Mouse (Mus musculus) kidney, embryonic 15.5 days (tissue): ENCODE data around the gene Eif2ak2. TPM values are rescaled to one million over a fixed set of nuclear protein-coding genes. Genes with fewer than 3 reads are reported as not detected.

Experiments
- ATAC-seq: fragments of 200-750 bp; cut with Nextera tagmentation; replicated peaks from 2 replicates; pipeline ENCODE4 v1.8.0; 2017; ENCODE audit warnings: moderate TSS enrichment; ENCODE audit not compliant: low FRiP score
- H3K27ac ChIP-seq: fragments of 300-500 bp; sonication (generic); 2 replicates; pipeline ENCODE4 v1.5.1; 2015; ENCODE audit warnings: mild to moderate bottlenecking, inconsistent platforms
- H3K27me3 ChIP-seq: fragments of 300-500 bp; sonication (generic); 2 replicates; pipeline ENCODE4 v1.6.1; 2015; ENCODE audit warnings: inconsistent platforms
- H3K36me3 ChIP-seq: fragments of 300-500 bp; sonication (generic); 2 replicates; pipeline ENCODE4 v1.6.1; 2015; ENCODE audit warnings: inconsistent platforms
- H3K4me1 ChIP-seq: fragments of 300-500 bp; sonication (generic); 2 replicates; pipeline ENCODE4 v1.6.1; 2015; ENCODE audit warnings: inconsistent platforms
- H3K4me2 ChIP-seq: fragments of 300-500 bp; sonication (generic); 2 replicates; pipeline ENCODE4 v1.6.1; 2015; ENCODE audit warnings: moderate library complexity, mild to moderate bottlenecking, inconsistent platforms
- H3K4me3 ChIP-seq: fragments of 300-500 bp; sonication (generic); replicated peaks from 2 replicates; pipeline ENCODE4 v1.5.1; 2015; ENCODE audit warnings: mild to moderate bottlenecking, inconsistent platforms
- H3K9ac ChIP-seq: fragments of 300-500 bp; sonication (generic); 2 replicates; pipeline ENCODE4 v1.6.1; 2015; ENCODE audit warnings: mild to moderate bottlenecking, inconsistent platforms
- H3K9me3 ChIP-seq: fragments of 300-500 bp; sonication (generic); replicated peaks from 2 replicates; pipeline ENCODE4 v1.6.1; 2016; ENCODE audit warnings: inconsistent platforms
- WGBS: fragments of 180-500 bp; shearing (Covaris S2); methylation state at CpG from one replicate; pipeline ENCODE4 v1.1.7; 2015; ENCODE audit warnings: mixed read lengths; 5-methylcytosine and 5-hydroxymethylcytosine counted together
- polyA plus RNA-seq: library from polyadenylated mRNA; unstranded; fragments of >200 nt; fragmentation: Nextera tagmentation; extraction: Ambion mirVana; gene quantifications from 2 replicates; pipeline ENCODE4 v1.2.1, GENCODE M21; 2015

The Eif2ak2 gene
- polyA plus RNA-seq, 1 experiment from 2014 or later = 11.6 TPM

DNA sequence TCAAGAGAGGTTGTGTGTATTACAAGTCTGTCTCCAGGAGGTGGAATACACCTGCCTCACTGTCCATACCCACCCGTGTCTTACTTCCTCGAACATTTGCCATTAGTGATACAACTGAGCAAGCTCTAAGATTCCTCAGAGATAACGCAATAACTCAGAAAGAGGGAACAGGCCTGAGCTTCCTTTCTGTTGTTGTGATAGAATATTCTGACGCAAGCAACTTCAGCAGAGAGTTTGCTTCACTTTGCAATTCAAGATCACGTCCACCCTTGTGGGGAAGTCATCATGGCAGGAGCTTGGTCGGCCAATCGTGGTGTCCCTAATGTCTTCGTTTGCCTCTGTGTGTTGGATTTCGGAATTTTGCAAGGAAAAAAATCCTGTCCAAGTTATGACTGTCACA, 8.6 kb upstream of the Eif2ak2 start:
- no peak overlapping the region for H3K27ac ChIP-seq
- no peaks in the 10 kb centered on the region for H3K36me3 ChIP-seq
- no peaks in the 10 kb centered on the region for H3K4me1 ChIP-seq
- no peaks in the 10 kb centered on the region for H3K9me3 ChIP-seq
- no peak overlapping the region for H3K4me3 ChIP-seq
- H3K27me3 ChIP-seq = no peaks in the 10 kb centered on the region
- no peak overlapping the region for H3K4me2 ChIP-seq
- H3K9ac ChIP-seq = no peak overlapping the region
- ATAC-seq = no peak
- 82% methylated on average over 9 of the region's 9 CpGs for whole genome bisulfite sequencing

DNA sequence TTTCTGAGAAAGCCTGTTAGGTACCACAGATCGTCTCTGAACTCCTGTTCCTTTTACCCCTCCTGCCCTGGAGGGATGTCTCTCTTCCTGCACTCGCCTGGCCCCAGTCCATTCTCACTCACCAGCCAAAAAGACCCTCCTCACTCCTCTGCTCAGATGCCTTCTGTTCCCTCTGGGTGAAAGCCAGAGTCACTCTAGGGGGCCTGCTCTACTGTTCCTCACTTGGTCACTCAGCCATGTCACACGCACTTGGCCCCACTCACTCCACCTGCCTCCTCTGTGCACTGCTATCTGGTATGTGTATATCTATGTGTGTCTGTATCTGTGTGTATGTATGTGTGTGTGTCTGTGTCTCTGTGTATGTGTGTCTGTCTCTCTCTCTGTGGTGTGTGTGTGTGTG, 6.8 kb upstream of the Eif2ak2 start:
- no peaks in the 10 kb centered on the region for H3K9me3 ChIP-seq
- WGBS = 57% methylated on average over 3 of the region's 3 CpGs
- H3K4me1 ChIP-seq = no peaks in the 10 kb centered on the region
- H3K27ac ChIP-seq = no peak overlapping the region
- H3K4me2 ChIP-seq = no peak overlapping the region
- H3K27me3 ChIP-seq = no peaks in the 10 kb centered on the region
- no peaks in the 10 kb centered on the region for H3K36me3 ChIP-seq
- no peak overlapping the region for H3K9ac ChIP-seq
- H3K4me3 ChIP-seq = no peak overlapping the region
- no peak for ATAC-seq

DNA sequence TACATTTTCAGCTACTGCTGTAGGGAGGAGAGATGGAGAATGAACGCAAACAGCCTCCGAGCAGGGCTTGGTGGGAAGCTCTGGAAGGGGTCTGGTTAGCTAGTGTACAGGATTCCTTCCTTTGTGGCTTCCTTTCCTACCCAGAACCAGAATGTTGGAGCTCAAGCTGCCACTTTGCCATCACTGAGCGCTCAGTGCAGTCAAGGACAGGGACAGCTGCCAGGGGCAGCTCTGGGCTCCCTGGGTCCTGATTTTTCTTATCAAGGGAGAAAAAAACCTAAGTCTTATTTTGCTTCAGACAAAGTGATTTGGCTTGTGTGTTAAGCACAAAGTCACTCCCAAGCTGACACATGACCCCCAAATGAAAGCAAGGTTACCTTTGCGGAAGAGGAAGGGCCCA, 6.2 kb upstream of the Eif2ak2 start:
- Histone ChIP-seq H3K9me3 (no peaks in the 10 kb centered on the region), H3K4me1 (no peaks in the 10 kb centered on the region), H3K4me2 (no peak overlapping the region), H3K36me3 (no peaks in the 10 kb centered on the region), H3K27me3 (no peaks in the 10 kb centered on the region), H3K9ac (no peak overlapping the region), H3K27ac (no peak overlapping the region), H3K4me3 (no peak overlapping the region)
- 90% methylated on average over 4 of the region's 4 CpGs for WGBS
- ATAC-seq = no peak

GRCm38 (mm10) chr17:78885286-78886065, 3.1 kb upstream of the Eif2ak2 start:
- Histone ChIP-seq H3K36me3 (no peaks in the 10 kb centered on the region), H3K4me3 (no peak overlapping the region), H3K9me3 (no peaks in the 10 kb centered on the region), H3K27ac (no peak overlapping the region), H3K4me1 (peaks cover 15% of the 10 kb centered on the region), H3K9ac (no peak overlapping the region), H3K4me2 (no peak overlapping the region), H3K27me3 (no peaks in the 10 kb centered on the region)
- 83% methylated on average over 5 of the region's 5 CpGs for WGBS
- ATAC-seq = no peak

GRCm38 (mm10) chr17:78883291-78883690, 918 bp upstream of the Eif2ak2 start:
- H3K9ac ChIP-seq = no peak overlapping the region
- ATAC-seq = no peak
- H3K36me3 ChIP-seq = no peaks in the 10 kb centered on the region; the same call in 1 of the 2 replicates
- WGBS = 90% methylated on average over 4 of the region's 4 CpGs
- H3K27ac ChIP-seq = no peak overlapping the region
- no peak overlapping the region for H3K4me2 ChIP-seq
- H3K27me3 ChIP-seq = no peaks in the 10 kb centered on the region
- no peak overlapping the region for H3K4me3 ChIP-seq
- no peaks in the 10 kb centered on the region for H3K9me3 ChIP-seq
- peaks cover 15% of the 10 kb centered on the region for H3K4me1 ChIP-seq

DNA sequence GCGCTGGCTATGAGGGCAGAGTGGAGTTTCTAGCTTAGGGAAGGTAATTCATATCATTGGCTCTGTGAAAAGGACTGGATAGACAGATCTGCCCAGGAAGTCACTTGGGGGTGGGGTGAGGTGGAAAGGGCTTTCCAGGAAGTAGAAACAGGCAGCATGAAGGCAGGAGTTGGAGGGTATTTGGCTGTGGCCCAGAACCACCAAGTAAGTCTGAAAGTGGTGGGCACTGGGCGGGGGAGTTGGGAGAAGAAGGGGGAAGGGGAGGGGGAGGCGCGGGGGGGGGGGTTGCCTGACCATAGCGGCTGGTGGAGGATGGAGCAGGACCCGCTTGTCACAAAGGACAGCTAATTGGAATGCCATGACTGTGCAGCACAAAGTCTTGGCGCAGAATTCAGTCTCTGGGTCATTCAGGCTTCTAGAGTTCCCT, 482 bp downstream of the Eif2ak2 start:
- peak overlapping the region; percentile 65 for H3K9ac ChIP-seq
- no peaks in the 10 kb centered on the region for H3K9me3 ChIP-seq
- peak; percentile 74 for ATAC-seq
- H3K36me3 ChIP-seq = peaks cover 12% of the 10 kb centered on the region; the same call in 1 of the 2 replicates
- H3K4me2 ChIP-seq = peak overlapping the region; percentile 74
- no peaks in the 10 kb centered on the region for H3K27me3 ChIP-seq
- peak overlapping the region; percentile 72 for H3K4me3 ChIP-seq
- H3K4me1 ChIP-seq = peaks cover 15% of the 10 kb centered on the region
- peak overlapping the region; percentile 89 for H3K27ac ChIP-seq
- WGBS = 11% methylated on average over 6 of the region's 7 CpGs

DNA sequence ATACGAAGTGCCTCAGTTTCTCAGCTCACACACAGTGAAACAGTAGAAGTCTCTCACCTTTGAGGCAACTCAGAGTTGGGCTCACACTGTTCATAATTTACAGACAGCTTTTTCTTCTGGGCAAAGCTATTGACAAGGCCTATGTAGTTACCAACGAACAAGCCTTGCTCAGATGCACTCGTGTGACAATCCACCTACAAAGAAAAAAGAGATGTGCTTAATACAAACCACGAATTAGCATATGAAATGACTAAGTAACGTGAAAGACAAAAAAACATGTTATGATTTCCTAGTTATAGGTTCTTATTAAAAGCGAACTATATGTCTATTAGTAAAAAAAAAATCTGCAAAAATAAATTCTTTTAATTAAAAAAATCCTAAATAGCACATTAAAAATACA, 8.5 kb downstream of the Eif2ak2 start:
- Histone ChIP-seq H3K4me3 (no peak overlapping the region), H3K4me1 (no peaks in the 10 kb centered on the region), H3K4me2 (no peak overlapping the region), H3K27ac (no peak overlapping the region), H3K36me3 (peaks cover 50% of the 10 kb centered on the region), H3K9ac (no peak overlapping the region), H3K27me3 (no peaks in the 10 kb centered on the region), H3K9me3 (no peaks in the 10 kb centered on the region)
- ATAC-seq = no peak
- 93% methylated on average over 6 of the region's 6 CpGs for WGBS

GRCm38 (mm10) chr17:78856243-78856642, 26.1 kb downstream of the Eif2ak2 start:
- 87% methylated on average over 10 of the region's 10 CpGs for WGBS
- H3K36me3 ChIP-seq = peaks cover 66% of the 10 kb centered on the region
- no peaks in the 10 kb centered on the region for H3K27me3 ChIP-seq
- H3K9ac ChIP-seq = no peak overlapping the region
- H3K9me3 ChIP-seq = no peaks in the 10 kb centered on the region
- no peak overlapping the region for H3K27ac ChIP-seq
- H3K4me2 ChIP-seq = no peak overlapping the region
- no peaks in the 10 kb centered on the region for H3K4me1 ChIP-seq
- ATAC-seq = no peak
- no peak overlapping the region for H3K4me3 ChIP-seq

DNA sequence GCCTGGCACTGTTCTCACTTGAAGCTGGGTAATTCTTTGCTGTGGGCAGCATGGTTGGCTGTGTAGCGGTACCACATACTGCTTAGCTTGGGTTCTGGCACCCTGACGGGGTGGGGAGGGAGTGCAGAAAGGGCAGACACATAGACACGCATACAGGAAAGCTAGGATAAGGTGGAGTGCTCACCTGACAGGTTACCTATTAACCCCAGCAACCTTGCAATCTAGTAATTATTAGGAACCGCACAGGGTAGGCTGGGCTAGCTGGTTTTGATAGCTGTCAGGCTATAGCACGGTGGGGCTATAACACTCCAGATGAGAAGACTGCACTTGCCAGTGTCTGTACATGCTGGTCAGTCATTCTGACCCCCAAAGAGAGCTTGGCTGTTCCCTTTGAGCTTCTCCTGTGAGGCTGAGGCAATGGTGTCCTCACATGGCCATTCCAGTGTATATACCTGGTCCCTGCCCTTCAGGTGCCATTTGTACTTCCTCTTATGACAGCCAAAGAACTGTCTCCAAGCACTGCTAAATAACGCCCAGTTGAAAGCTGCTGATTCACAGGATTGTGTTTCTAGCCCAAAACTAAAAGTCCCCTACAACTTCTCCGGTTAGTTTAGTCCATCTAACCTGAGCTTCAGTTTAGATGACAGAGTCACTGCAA, 40.0 kb downstream of the Eif2ak2 start:
- WGBS = 92% methylated on average over 7 of the region's 7 CpGs
- no peak overlapping the region for H3K4me2 ChIP-seq
- ATAC-seq = no peak
- no peak overlapping the region for H3K27ac ChIP-seq
- no peak overlapping the region for H3K4me3 ChIP-seq
- peaks cover 78% of the 10 kb centered on the region for H3K36me3 ChIP-seq
- H3K9ac ChIP-seq = no peak overlapping the region
- H3K4me1 ChIP-seq = no peaks in the 10 kb centered on the region
- H3K27me3 ChIP-seq = no peaks in the 10 kb centered on the region
- H3K9me3 ChIP-seq = no peaks in the 10 kb centered on the region

GRCm38 (mm10) chr17:78836056-78836455, 46.3 kb downstream of the Eif2ak2 start:
- Histone ChIP-seq H3K4me2 (peak overlapping the region; percentile 90), H3K27me3 (no peaks in the 10 kb centered on the region), H3K4me3 (peak overlapping the region; percentile 74), H3K9ac (peak overlapping the region; percentile 67), H3K36me3 (peaks cover 24% of the 10 kb centered on the region), H3K27ac (peak overlapping the region; percentile 92), H3K4me1 (0 out of 2 replicates have a peak, but pooled peaks cover 6% of the 10 kb centered on the region), H3K9me3 (no peaks in the 10 kb centered on the region)
- 26% methylated on average over 2 of the region's 2 CpGs for WGBS
- ATAC-seq = no peak

DNA sequence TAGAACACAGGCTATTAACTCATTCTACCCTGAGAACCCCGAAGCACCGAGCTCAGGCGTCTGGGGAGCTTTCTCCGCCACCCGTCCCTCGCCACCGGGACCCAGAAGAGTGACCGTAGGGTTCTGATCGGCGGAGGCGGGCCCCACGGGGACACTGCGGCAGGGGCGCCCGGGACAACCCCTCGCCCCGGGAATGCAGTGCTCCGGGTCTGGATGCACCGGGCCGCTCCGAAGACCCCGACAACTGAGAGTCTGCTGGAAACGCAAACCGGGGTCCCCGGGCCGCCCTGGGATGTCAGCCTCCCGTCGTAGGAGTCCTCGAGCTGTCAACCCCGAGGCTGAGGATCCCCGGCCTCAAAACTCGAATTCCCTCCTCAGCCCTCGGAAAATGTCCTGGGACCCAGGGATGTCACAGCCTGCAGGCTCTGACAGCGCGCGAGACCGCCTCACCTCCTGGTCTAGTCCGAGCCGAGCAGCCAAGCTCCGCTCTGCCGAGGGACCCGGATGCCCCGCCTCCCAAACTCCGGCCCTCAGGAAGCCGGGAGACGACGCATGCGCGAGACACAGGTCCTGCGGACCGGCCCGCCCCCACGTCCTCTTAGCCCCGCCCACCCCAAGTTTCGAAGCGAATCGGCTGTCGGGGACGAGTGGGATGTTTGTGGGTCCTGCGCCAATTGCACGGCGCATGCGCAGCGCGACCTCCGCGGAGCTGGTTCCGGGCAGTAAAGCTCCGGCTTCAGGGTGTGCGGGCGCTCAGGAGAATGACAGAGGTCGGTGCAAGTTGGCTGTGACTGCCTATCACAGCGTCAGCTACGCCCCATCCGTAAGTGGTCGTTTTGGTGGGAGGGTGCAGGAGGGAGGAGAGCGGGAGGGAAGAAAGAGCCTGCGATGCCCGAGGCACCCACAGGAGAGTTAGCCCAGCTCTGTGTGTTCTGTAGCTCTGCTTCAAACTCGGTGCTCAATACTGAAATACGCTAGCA, 47.2 kb downstream of the Eif2ak2 start, which contains the start of the genes Heatr5b and Gpatch11:
Gene Heatr5b (minus strand): TSS at position 509 of the 980 bp plus-strand sequence.
Gene Gpatch11 (plus strand): TSS at position 712 of the 980 bp plus-strand sequence.
- no peaks in the 10 kb centered on the region for H3K9me3 ChIP-seq
- H3K36me3 ChIP-seq = peaks cover 29% of the 10 kb centered on the region
- H3K4me3 ChIP-seq = peak within 1 kb of the TSS; percentile 74
- WGBS = under 1% methylated on average over 81 of the region's 81 CpGs
- H3K27ac ChIP-seq = peak within 1 kb of the TSS; percentile 92
- H3K4me2 ChIP-seq = peak within 1 kb of the TSS; percentile 90
- 0 out of 2 replicates have a peak, but pooled peaks cover 6% of the 10 kb centered on the region for H3K4me1 ChIP-seq
- peak; percentile 99 for ATAC-seq
- H3K27me3 ChIP-seq = no peaks in the 10 kb centered on the region
- peak within 1 kb of the TSS; percentile 89 for H3K9ac ChIP-seq
